Mouse (Mus musculus) ES-Bruce4 (cell line): ENCODE results near the gene Npw. TPM values are rescaled to one million over a fixed set of nuclear protein-coding genes. Genes with fewer than 3 reads are reported as not detected.

ENCODE experiments used
- H3K27ac ChIP-seq: 2 replicates; pipeline ENCODE4 v1.5.1; 2012; ENCODE audit warnings: low read length, inconsistent platforms; ENCODE audit not compliant: insufficient read depth
- H3K27me3 ChIP-seq: 2 replicates; pipeline ENCODE4 v1.6.1; 2012; ENCODE audit warnings: mild to moderate bottlenecking, low read length, inconsistent platforms; ENCODE audit not compliant: control insufficient read depth, poor library complexity, insufficient read depth, severe bottlenecking
- H3K36me3 ChIP-seq: 2 replicates; pipeline ENCODE4 v1.6.1; 2012; ENCODE audit warnings: inconsistent platforms, mild to moderate bottlenecking, low read length, moderate library complexity; ENCODE audit not compliant: control insufficient read depth, poor library complexity, insufficient read depth, severe bottlenecking
- H3K4me1 ChIP-seq: one replicate; pipeline ENCODE4 v1.8.1; 2011; ENCODE audit warnings: low read length; ENCODE audit not compliant: control insufficient read depth, insufficient read depth
- H3K4me3 ChIP-seq: 2 replicates; pipeline ENCODE4 v1.5.1; 2011; ENCODE audit warnings: low read depth, mild to moderate bottlenecking, low read length
- H3K9ac ChIP-seq: 2 replicates; pipeline ENCODE4 v1.6.1; 2012; ENCODE audit warnings: low read depth, mild to moderate bottlenecking, inconsistent platforms; ENCODE audit not compliant: poor library complexity, severe bottlenecking
- H3K9me3 ChIP-seq: replicated peaks from 2 replicates; pipeline ENCODE4 v1.6.1; 2012; ENCODE audit warnings: mild to moderate bottlenecking, low read length, inconsistent platforms; ENCODE audit not compliant: control insufficient read depth, poor library complexity, insufficient read depth, severe bottlenecking
- CTCF ChIP-seq: IDR thresholded peaks from one replicate; pipeline ENCODE4 v1.8.1; 2011; ENCODE audit warnings: low read depth, low read length
- EP300 ChIP-seq: IDR thresholded peaks from 2 replicates; pipeline ENCODE4 v1.6.1; 2011; ENCODE audit warnings: low read depth, low read length; ENCODE audit not compliant: insufficient read depth
- POLR2A ChIP-seq: IDR thresholded peaks from one replicate; pipeline ENCODE4 v1.8.1; 2011; ENCODE audit warnings: low read length; ENCODE audit not compliant: insufficient read depth
- polyA plus RNA-seq: library from polyadenylated mRNA; stranded (reverse); fragments of >200 nt; gene quantifications from 2 replicates; pipeline ENCODE4 v1.2.4, GENCODE M21; 2011; ENCODE audit warnings: low read depth; ENCODE audit not compliant: missing spikeins, insufficient read depth, insufficient read length

Gene Npw
- polyA plus RNA-seq, 1 experiment: 1.6 TPM

GRCm38 (mm10) chr17:24699473-24699872 is 41.2 kb upstream of the Npw start:
- TF ChIP-seq CTCF (no peak), POLR2A (no peak), EP300 (no peak)
- Histone ChIP-seq H3K9me3 (no peaks in the 10 kb centered on the region), H3K4me3 (no peak overlapping the region), H3K36me3 (peaks cover 18% of the 10 kb centered on the region), H3K4me1 (peaks cover 6% of the 10 kb centered on the region), H3K27me3 (no peaks in the 10 kb centered on the region), H3K27ac (no peak overlapping the region), H3K9ac (no peak overlapping the region)

- Histone ChIP-seq H3K9me3 (no peaks in the 10 kb centered on the region), H3K9ac (no peak overlapping the region), H3K4me1 (peaks cover 6% of the 10 kb centered on the region), H3K36me3 (peaks cover 11% of the 10 kb centered on the region), H3K4me3 (no peak overlapping the region), H3K27me3 (no peaks in the 10 kb centered on the region), H3K27ac (no peak overlapping the region)
- no peak for TF ChIP-seq CTCF
- no peak for TF ChIP-seq EP300
- no peak for TF ChIP-seq POLR2A
Measured at GRCm38 (mm10) chr17:24698715-24699114, 40.5 kb upstream of the Npw start.

GRCm38 (mm10) chr17:24697985-24698384 is 39.7 kb upstream of the Npw start:
- TF ChIP-seq POLR2A (no peak), CTCF (no peak), EP300 (peak; percentile 72)

GRCm38 (mm10) chr17:24696011-24696697 is 37.9 kb upstream of the Npw start, which contains the start of the genes Gfer and Noxo1:
Gene Gfer, minus strand, starts transcription at chr17:24696156.
Gene Noxo1, plus strand, starts transcription at chr17:24696234.
- Histone ChIP-seq H3K36me3 (peaks cover 14% of the 10 kb centered on the region), H3K9me3 (no peaks in the 10 kb centered on the region), H3K4me3 (peak within 1 kb of the TSS; percentile 89), H3K27ac (peak within 1 kb of the TSS; percentile 86), H3K4me1 (peaks cover 6% of the 10 kb centered on the region), H3K27me3 (no peaks in the 10 kb centered on the region), H3K9ac (peak within 1 kb of the TSS; percentile 95)
- no peak for TF ChIP-seq POLR2A
- peak; percentile 78 for TF ChIP-seq EP300
- no peak for TF ChIP-seq CTCF

More at GRCm38 (mm10) chr17:24697985-24698384, 39.7 kb upstream of the Npw start:
- Histone ChIP-seq H3K27me3 (no peaks in the 10 kb centered on the region), H3K4me1 (peaks cover 6% of the 10 kb centered on the region), H3K9ac (no peak overlapping the region), H3K36me3 (peaks cover 15% of the 10 kb centered on the region), H3K9me3 (no peaks in the 10 kb centered on the region), H3K27ac (peak overlapping the region; percentile 85), H3K4me3 (peak overlapping the region; percentile 0; the same call in 1 of the 2 replicates)

GRCm38 (mm10) chr17:24695326-24696010 is 37.2 kb upstream of the Npw start:
- Histone ChIP-seq H3K9ac (peak overlapping the region; percentile 95), H3K36me3 (peaks cover 8% of the 10 kb centered on the region), H3K27ac (peak overlapping the region; percentile 86), H3K27me3 (no peaks in the 10 kb centered on the region), H3K4me1 (peaks cover 6% of the 10 kb centered on the region), H3K9me3 (no peaks in the 10 kb centered on the region), H3K4me3 (peak overlapping the region; percentile 89)
- TF ChIP-seq POLR2A: no peak
- no peak for TF ChIP-seq CTCF
- no peak for TF ChIP-seq EP300

GRCm38 (mm10) chr17:24692385-24692784 is 34.1 kb upstream of the Npw start:
- TF ChIP-seq EP300: no peak
- TF ChIP-seq POLR2A: no peak
- no peak for TF ChIP-seq CTCF
- Histone ChIP-seq H3K27me3 (no peaks in the 10 kb centered on the region), H3K9me3 (no peaks in the 10 kb centered on the region)

More at GRCm38 (mm10) chr17:24692385-24692784, 34.1 kb upstream of the Npw start:
- H3K36me3 ChIP-seq: peaks cover 8% of the 10 kb centered on the region
- H3K4me1 ChIP-seq: no peaks in the 10 kb centered on the region
- no peak overlapping the region for H3K27ac ChIP-seq
- H3K9ac ChIP-seq: no peak overlapping the region
- no peak overlapping the region for H3K4me3 ChIP-seq
